ENCODE assay signal across 26 mouse cellular contexts in genomic region chr3:34738001-34738400, GRCm38 (mm10).
A peak's percentile ranks its signal among the peaks of the same experiment; 100 is the strongest.
DNase-seq lines count a peak whose midpoint lies in the region; ATAC-seq and TF ChIP-seq lines count a peak whose summit lies in the region.
"Had no signal": no experiment of that assay in that cellular context is flagged by ENCODE, and none has a peak within 500 bp of the region (broad histone marks: within the 10 kb centered on the region; RNA-seq: fewer than 3 reads in every experiment).

No protein-coding gene starts in this region.

- no peak for TF ChIP-seq CTCF in liver, adult 2 months (IDR thresholded peaks at IDR 0.05; ENCODE audit: low read depth, low read length)
- TF ChIP-seq CTCF in stomach, postnatal 0 days (IDR thresholded peaks at IDR 0.05; ENCODE audit: low read depth) = no peak

- no peaks in the 10 kb centered on the region for H3K27me3 ChIP-seq in liver, adult 2 months (ENCODE audit: control insufficient read depth, insufficient read depth, low read length)
- no peaks in the 10 kb centered on the region for H3K27me3 ChIP-seq in stomach, embryonic 16.5 days (ENCODE audit: control insufficient read depth, insufficient read depth, low read length)
- H3K27me3 ChIP-seq in stomach, postnatal 0 days (ENCODE audit: control insufficient read depth, insufficient read depth, low read length) = no peaks in the 10 kb centered on the region
- H3K27me3 ChIP-seq: CH12.LX; embryonic facial prominence, embryonic 13.5 days; embryonic facial prominence, embryonic 15.5 days; forebrain, embryonic 13.5 days; forebrain, embryonic 15.5 days; Patski had no signal

- H3K4me2 ChIP-seq in stomach, embryonic 16.5 days (ENCODE audit: low read depth, low read length) = no peak overlapping the region
- H3K4me2 ChIP-seq in stomach, postnatal 0 days (replicated peaks; ENCODE audit: low read depth) = no peak overlapping the region
- H3K4me2 ChIP-seq: embryonic facial prominence, embryonic 13.5 days; embryonic facial prominence, embryonic 15.5 days; forebrain, embryonic 13.5 days; forebrain, embryonic 15.5 days had no signal

- TF ChIP-seq EP300 in stomach, postnatal 0 days (optimal IDR thresholded peaks at IDR 0.05) = no peak

- no peak for TF ChIP-seq POLR2A in liver, adult 2 months (IDR thresholded peaks at IDR 0.05; ENCODE audit: extremely low read depth, insufficient read depth, low read length)

- H3K27ac ChIP-seq in liver, adult 2 months (replicated peaks; ENCODE audit: insufficient read depth, low read depth, low read length) = no peak overlapping the region
- H3K27ac ChIP-seq in stomach, embryonic 16.5 days (ENCODE audit: low read length) = peak overlapping the region; percentile 62; the same call in 1 of the 2 replicates
- H3K27ac ChIP-seq in stomach, postnatal 0 days (replicated peaks) = no peak overlapping the region
- H3K27ac ChIP-seq: embryonic facial prominence, embryonic 13.5 days; embryonic facial prominence, embryonic 15.5 days; forebrain, embryonic 13.5 days; forebrain, embryonic 15.5 days had no signal

- no peak overlapping the region for H3K9ac ChIP-seq in liver, adult 2 months (ENCODE audit: low read depth, low read length)
- no peak overlapping the region for H3K9ac ChIP-seq in stomach, embryonic 16.5 days (ENCODE audit: low read length)
- H3K9ac ChIP-seq in stomach, postnatal 0 days (ENCODE audit: low read length) = no peak overlapping the region
- H3K9ac ChIP-seq: embryonic facial prominence, embryonic 13.5 days; embryonic facial prominence, embryonic 15.5 days; forebrain, embryonic 13.5 days; forebrain, embryonic 15.5 days; forebrain, postnatal 0 days had no signal

- no peaks in the 10 kb centered on the region for H3K36me3 ChIP-seq in liver, adult 2 months (ENCODE audit: control insufficient read depth, insufficient read depth, low read length)
- H3K36me3 ChIP-seq in stomach, embryonic 16.5 days (ENCODE audit: control insufficient read depth, insufficient read depth, low read length) = no peaks in the 10 kb centered on the region
- H3K36me3 ChIP-seq in stomach, postnatal 0 days (ENCODE audit: control insufficient read depth, insufficient read depth, low read length) = no peaks in the 10 kb centered on the region
- H3K36me3 ChIP-seq: embryonic facial prominence, embryonic 13.5 days; embryonic facial prominence, embryonic 15.5 days; forebrain, embryonic 15.5 days; G1E had no signal

- 83% methylated on average over 4 of the region's 4 CpGs for WGBS in liver, adult 2 months
- WGBS in stomach, embryonic 16.5 days = 88% methylated on average over 4 of the region's 4 CpGs
- 76% methylated on average over 4 of the region's 4 CpGs for WGBS in stomach, postnatal 0 days

- no peak for ATAC-seq in stomach, embryonic 16.5 days (ENCODE audit: insufficient read depth, low FRiP score)
- no peak for ATAC-seq in stomach, postnatal 0 days (ENCODE audit: low FRiP score, low TSS enrichment)
- ATAC-seq: CD4-positive, CD25-positive, alpha-beta regulatory T cell, adult 4 months; forebrain, embryonic 13.5 days; forebrain, embryonic 15.5 days; forebrain, postnatal 0 days; Patski had no signal

- peaks cover 4% of the 10 kb centered on the region; the same call in 1 of the 2 replicates for H3K4me1 ChIP-seq in liver, adult 2 months (ENCODE audit: control insufficient read depth, insufficient read depth, low read length)
- H3K4me1 ChIP-seq in stomach, embryonic 16.5 days (ENCODE audit: control insufficient read depth, insufficient read depth, low read length) = peaks cover 4% of the 10 kb centered on the region; the same call in 1 of the 2 replicates
- H3K4me1 ChIP-seq in stomach, postnatal 0 days (replicated peaks; ENCODE audit: control insufficient read depth, insufficient read depth) = no peaks in the 10 kb centered on the region
- H3K4me1 ChIP-seq: embryonic facial prominence, embryonic 13.5 days; embryonic facial prominence, embryonic 15.5 days; forebrain, embryonic 13.5 days; forebrain, embryonic 15.5 days had no signal

- DNase-seq in liver, adult 2 months (ENCODE audit: extremely low read depth, low read depth, low spot score) = peak; percentile 25
- DNase-seq in liver (no peak), R1 (ENCODE audit: low read depth, low spot score) (peak; percentile 60)
- no peak for DNase-seq in stomach, postnatal 0 days (ENCODE audit: low spot score)
- no peak for DNase-seq in left cerebral cortex, adult 9 months (ENCODE audit: low spot score in 2 of 2)
- DNase-seq: adrenal gland, adult 2 months; adrenal gland, postnatal 10 days; adrenal gland, postnatal 25 days; B cell, adult 2 months; cerebellum, adult 11 months; cerebellum, adult 18-20 months; cerebellum, adult 8-10 months; cerebellum, adult 9-11 months; cerebellum, postnatal 14 days; cerebellum, postnatal 36 days; embryo, embryonic 11 days; forebrain, postnatal 0 days had no signal

- H3K4me3 ChIP-seq in liver, adult 2 months (ENCODE audit: insufficient read depth, low read depth, low read length) = no peak overlapping the region
- H3K4me3 ChIP-seq in stomach, embryonic 16.5 days (replicated peaks; ENCODE audit: low read length) = no peak overlapping the region
- H3K4me3 ChIP-seq in stomach, postnatal 0 days (ENCODE audit: low read depth, low read length) = no peak overlapping the region
- H3K4me3 ChIP-seq: embryonic facial prominence, embryonic 13.5 days; embryonic facial prominence, embryonic 15.5 days; forebrain, embryonic 13.5 days; forebrain, embryonic 15.5 days had no signal

- no peaks in the 10 kb centered on the region for H3K79me2 ChIP-seq in liver, adult 2 months (ENCODE audit: control insufficient read depth, insufficient read depth, low read length)

- no peaks in the 10 kb centered on the region for H3K9me3 ChIP-seq in stomach, embryonic 16.5 days (replicated peaks; ENCODE audit: control insufficient read depth, low read length)
- H3K9me3 ChIP-seq in stomach, postnatal 0 days (ENCODE audit: control insufficient read depth, low read length) = no peaks in the 10 kb centered on the region
- H3K9me3 ChIP-seq: embryonic facial prominence, embryonic 13.5 days; embryonic facial prominence, embryonic 15.5 days; forebrain, embryonic 13.5 days; forebrain, embryonic 15.5 days had no signal

Comparison
In these comparisons a context has a peak if more than half of its experiments do, and no peak if none do; other contexts are left out.
1. DNase-seq: peak in liver, adult 2 months (single experiment) and R1 (single experiment); none in liver (single experiment), stomach, postnatal 0 days (single experiment) and left cerebral cortex, adult 9 months (0 of 2).